Mouse (Mus musculus) activated CD4-positive, CD25-positive, alpha-beta regulatory T cell, adult 4 months (primary cell): ENCODE measurements around the gene Wfdc15a. TPM values are rescaled to one million over a fixed set of nuclear protein-coding genes. Genes with fewer than 3 reads are reported as not detected.
A peak's percentile ranks its signal among the peaks of the same experiment; 100 is the strongest.
"Not testable (repeated sequence)": the region's sequence is repeated elsewhere in the genome, so short reads cannot be mapped to it uniquely, and the experiment has no call there.

Experiments
- ATAC-seq: one replicate; pipeline ENCODE4 v1.8.0; 2017
- polyA plus RNA-seq, 2 experiments: library from polyadenylated mRNA; unstranded; fragments of 100-300 nt; shearing (Covaris generic); gene quantifications; one replicate each; pipeline ENCODE4 v1.2.1; 2017

Wfdc15a gene
- not detected for polyA plus RNA-seq

- ATAC-seq: no peak
These were observed at the start of gene Wfdc15a for GRCm38 (mm10) chr2:164199626-164200327. Wfdc15a (minus strand) TSS chr2:164200130.

- no peak for ATAC-seq
These were observed 38.4 kb upstream of the Wfdc15a start, which contains the start of gene Svs2 for GRCm38 (mm10) chr2:164238366-164238765. Svs2 (minus strand) TSS chr2:164238466.

- ATAC-seq: no peak
These were observed 32.7 kb upstream of the Wfdc15a start for GRCm38 (mm10) chr2:164232671-164233070.

GRCm38 (mm10) chr2:164228361-164229070 lies 28.6 kb upstream of the Wfdc15a start:
- ATAC-seq: no peak

GRCm38 (mm10) chr2:164221522-164221921 lies 21.6 kb upstream of the Wfdc15a start, which contains the start of gene Wfdc15b:
Wfdc15b (minus strand) TSS chr2:164221660.
- no peak for ATAC-seq

GRCm38 (mm10) chr2:164219295-164219694 lies 19.4 kb upstream of the Wfdc15a start:
- ATAC-seq: no peak

- no peak for ATAC-seq
These were observed 12.8 kb upstream of the Wfdc15a start for GRCm38 (mm10) chr2:164212711-164213110.

- peak; percentile 52 for ATAC-seq
These were observed 11.0 kb upstream of the Wfdc15a start for GRCm38 (mm10) chr2:164210892-164211291.

- ATAC-seq: no peak
These were observed 6.7 kb upstream of the Wfdc15a start for GRCm38 (mm10) chr2:164206676-164207075.

- ATAC-seq: not testable (repeated sequence)
These were observed 6.1 kb upstream of the Wfdc15a start for GRCm38 (mm10) chr2:164206011-164206410.

GRCm38 (mm10) chr2:164196700-164196990 lies 3.3 kb downstream of the Wfdc15a start:
- ATAC-seq: no peak

GRCm38 (mm10) chr2:164195971-164196699 lies 3.8 kb downstream of the Wfdc15a start:
- ATAC-seq: no peak

- no peak for ATAC-seq
These were observed 4.8 kb downstream of the Wfdc15a start for GRCm38 (mm10) chr2:164194959-164195630.

- ATAC-seq: no peak
These were observed 7.7 kb downstream of the Wfdc15a start for GRCm38 (mm10) chr2:164192279-164192678.

- no peak for ATAC-seq
These were observed 9.4 kb downstream of the Wfdc15a start, which contains the start of gene Wfdc12 for GRCm38 (mm10) chr2:164190576-164190975. Wfdc12 (minus strand) TSS chr2:164190608.

GRCm38 (mm10) chr2:164188722-164189121 lies 11.2 kb downstream of the Wfdc15a start:
- no peak for ATAC-seq

- no peak for ATAC-seq
These were observed 15.7 kb downstream of the Wfdc15a start for GRCm38 (mm10) chr2:164184145-164184719.

GRCm38 (mm10) chr2:164183340-164183739 lies 16.6 kb downstream of the Wfdc15a start:
- ATAC-seq: no peak

GRCm38 (mm10) chr2:164182692-164183255 lies 17.2 kb downstream of the Wfdc15a start, which contains the start of gene Wfdc5:
Wfdc5 (minus strand) TSS chr2:164182742.
- ATAC-seq: no peak

- ATAC-seq: no peak
These were observed 19.2 kb downstream of the Wfdc15a start for GRCm38 (mm10) chr2:164180770-164181169.

- no peak for ATAC-seq
These were observed 19.8 kb downstream of the Wfdc15a start for GRCm38 (mm10) chr2:164180124-164180523.

- no peak for ATAC-seq
These were observed 22.1 kb downstream of the Wfdc15a start for GRCm38 (mm10) chr2:164177831-164178230.
